Mouse (Mus musculus): Measurements from ENCODE around the gene Pde11a.

Pde11a gene

DNA sequence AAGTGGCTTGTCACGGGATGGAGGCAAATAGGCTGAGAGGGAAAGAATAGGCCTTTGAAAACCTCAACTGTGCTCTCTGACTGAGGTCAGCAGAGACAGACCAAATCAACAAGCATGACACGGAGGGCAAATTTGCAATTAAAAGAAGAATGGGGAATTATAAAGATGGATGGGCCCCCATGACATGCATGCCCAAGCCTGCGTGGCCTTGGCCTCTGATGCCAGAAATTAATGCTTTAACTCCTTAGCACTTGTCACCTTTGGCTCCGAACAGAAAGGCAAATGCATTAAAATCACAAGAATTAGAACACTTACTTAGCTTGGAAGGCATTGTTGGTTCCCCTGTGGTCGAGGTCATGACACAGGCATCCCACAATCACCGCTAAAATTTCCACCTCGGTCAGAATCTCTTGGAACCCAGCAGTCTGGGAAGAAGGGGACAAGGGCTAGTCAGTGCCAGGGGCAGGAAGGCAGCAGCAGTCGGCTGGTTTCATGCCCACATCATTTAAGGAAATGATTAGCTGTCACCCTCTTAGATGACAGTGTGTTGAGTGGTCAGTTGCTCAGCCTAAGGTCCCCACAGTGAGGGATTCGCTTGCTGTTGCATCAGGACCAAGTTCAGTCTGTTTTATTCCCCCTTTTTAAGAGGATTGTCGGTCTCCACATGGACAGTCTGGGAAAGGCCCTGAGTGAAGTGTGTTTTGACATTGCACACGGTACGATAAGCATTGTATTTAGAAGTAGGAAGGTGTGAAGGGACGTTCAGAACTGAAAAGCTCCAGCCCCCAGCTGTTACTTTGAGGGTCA, 279.7 kb downstream of the Pde11a start:
- CTCF ChIA-PET, result no interaction called here

DNA sequence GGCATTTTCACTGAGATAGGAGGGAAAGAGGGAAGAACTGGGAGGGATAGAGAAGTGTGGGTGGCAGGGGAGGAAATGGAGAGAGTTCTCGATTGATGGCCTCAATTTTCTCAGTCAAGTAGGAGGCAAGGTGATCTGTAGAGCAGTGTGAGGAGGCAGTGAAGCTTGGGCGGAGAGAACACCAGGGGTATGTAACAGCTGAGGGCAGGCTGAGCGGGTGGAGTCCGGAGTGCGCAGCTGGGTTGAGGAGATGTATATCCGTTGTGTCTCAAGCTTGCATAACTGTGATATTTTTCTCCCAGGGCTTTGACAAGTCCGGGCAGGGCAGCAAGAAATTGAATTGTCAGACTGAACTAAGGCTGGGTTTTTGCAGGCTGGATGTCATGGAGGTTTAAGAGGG, 281.0 kb downstream of the Pde11a start:
- CTCF ChIA-PET, result no interaction called here

DNA sequence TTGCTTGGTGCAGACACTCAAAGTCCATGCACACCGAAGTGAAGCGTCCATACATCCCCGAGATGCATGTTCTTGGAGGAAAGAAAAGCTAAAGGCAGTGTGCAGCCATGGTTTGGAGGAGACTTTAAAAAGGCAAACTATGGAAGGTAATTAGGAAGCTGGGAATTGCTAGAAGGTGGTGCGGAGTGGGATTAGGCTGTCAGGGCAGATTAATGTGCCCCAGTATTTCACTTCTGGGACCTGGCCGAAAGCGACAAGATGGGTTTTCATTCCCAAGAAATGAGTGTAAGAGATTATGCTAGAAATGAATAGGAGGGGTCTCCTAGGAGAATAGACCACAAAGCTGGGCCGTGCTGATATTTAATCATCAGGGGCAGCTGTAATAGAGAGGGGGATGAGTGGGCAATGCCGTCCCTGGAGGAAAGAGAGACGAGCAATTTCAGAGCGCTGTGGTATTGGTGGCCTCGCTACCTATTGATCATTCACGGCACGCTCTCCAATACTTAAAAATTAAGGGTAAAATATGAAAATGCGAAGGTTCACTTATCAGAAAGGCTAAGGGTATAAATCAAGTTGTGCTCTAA, 284.7 kb downstream of the Pde11a start:
- CTCF ChIA-PET, result no interaction called here

DNA sequence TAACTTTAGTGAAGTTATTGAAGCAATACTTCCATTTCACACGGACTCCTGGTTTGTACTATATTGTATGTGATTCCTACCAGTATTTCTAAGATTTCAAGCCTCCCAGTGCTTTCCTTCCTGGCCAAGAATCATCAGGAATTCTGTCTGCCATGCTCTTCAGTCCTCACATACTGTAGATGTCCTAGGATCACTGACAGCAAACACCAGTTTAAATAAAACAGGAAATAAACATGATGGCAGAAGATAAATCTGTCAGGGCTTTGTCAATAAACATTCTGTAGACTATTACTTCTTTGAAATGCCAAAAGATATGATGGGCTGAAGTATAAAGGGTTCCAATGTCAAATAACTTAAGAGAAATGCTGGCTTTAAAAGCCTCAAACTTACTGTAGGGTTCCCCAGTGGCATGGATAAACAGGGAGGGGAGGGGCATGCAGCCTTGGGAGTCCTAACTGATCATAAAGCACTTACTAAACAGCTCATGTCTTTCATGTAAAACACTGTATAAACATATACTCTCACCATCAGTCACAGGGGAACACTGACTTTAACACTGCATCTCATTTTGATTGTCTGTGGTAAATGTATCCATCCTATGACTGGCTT, 285.6 kb downstream of the Pde11a start:
- CTCF ChIA-PET, result no interaction called here

DNA sequence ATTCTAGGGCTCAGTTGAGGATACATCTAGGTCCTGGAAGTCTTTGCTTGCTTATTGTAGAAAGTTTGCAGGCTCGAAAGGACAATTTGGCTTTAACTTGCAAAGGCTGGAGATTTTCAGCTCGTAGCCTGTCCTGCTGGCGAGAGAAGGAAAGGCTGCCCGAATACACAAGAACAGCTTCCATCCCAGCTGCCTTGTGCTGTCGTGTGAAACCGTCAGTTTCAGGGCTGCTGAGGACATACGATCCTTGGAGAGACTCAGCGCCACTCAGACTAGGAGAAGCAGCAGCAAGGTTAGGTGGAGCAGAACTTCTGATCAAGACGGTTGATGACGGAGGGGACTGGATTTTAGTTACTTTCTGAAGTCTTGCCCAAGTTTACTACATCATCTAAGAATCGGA, 287.2 kb downstream of the Pde11a start:
- CTCF ChIA-PET, result no interaction called here

DNA sequence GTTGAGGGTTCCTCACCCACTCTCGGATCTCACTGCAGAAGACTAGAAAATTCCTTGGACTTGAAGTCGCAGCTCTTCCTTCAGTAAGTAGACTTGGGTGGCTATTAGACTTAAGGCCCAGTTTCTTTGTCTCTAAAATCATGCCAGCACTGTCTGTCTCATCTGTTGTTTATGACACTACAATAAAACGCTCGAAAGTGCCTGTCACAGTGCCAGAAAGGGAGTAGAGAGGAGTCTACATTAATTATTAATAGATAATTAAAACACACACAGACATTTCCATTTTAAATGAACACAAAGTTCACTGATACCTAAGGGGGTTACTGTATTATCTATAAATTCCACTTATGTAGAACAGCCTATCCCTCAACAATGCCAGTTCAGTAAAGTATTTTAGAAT, 287.7 kb downstream of the Pde11a start:
- CTCF ChIA-PET, result no interaction called here

DNA sequence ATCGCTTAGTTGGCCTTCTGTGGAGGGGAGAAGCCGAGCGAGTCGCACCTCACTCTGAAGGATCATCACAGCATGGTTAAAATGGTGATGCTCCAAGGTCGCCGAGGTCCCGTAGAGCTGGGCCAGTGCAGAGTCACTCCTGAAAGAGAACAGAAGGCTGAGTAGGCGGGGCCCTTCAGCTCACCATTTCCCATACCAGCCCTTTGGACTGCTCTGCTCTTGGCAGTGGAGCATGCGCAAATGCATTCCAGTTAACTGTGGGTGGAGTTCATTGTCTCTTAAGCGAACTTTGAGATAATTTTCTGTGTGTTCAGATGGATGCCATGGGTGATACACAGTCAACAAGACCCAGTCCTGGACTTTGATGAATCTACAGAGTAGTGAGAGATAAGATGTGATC, 288.5 kb downstream of the Pde11a start:
- CTCF ChIA-PET, result no interaction called here

DNA sequence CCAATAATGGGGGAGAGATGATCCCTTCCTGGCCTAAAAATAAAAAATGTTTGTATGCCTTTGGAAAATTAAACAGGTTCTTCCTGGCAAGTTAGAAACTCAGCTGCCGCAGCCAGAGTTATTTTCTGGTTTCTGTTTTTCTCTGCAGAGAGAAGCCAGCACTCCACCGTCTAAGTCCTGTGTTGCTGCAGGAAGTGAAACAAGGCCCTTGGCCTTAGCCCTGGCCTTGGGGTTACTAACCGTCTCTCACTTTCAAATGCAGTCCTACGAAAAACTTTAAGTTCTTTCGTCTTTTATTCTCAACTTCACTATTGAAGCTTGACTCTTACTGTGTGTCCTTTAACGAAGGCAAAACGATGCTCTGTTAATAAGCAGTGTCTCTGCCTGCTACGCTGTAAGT, 289.0 kb downstream of the Pde11a start:
- CTCF ChIA-PET, result no interaction called here

DNA sequence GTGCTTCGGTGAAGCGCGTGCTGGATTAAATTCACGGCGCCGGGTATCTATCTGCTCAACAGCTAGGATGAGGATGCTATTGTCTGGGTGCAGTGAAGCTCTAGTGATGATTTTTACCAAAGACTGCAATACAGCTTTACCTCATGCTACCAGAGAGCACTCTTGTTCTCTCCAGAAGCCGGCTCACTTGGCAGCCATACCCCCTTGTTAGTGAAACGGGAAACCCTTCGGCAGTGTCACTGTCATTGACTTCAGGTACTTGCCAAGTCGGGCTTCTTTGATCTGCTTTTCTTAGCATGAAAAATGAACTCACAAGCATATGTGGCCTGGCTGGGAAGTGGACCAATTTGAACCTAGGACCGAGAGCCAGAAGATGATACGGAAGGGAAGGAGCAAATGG, 290.8 kb downstream of the Pde11a start:
- CTCF ChIA-PET, result no interaction called here

DNA sequence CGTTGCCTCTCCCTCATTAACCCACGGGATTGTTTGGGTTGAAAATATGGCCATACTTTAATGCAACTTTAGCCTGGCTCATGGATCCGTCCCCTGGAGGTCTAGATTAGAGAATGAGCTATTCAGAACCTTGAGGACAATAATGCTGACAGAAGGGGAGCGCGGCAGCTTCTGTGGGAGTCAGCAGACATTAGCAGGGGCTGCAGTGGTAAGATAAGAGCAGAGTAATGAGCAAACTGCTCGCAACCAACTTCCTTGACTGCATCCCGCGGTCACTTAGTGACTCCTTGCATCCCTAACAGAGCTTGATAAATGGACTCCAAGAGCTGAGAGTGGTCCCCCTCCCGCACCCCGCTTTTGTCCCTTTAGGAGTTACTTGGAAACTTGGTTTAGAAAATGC, 296.4 kb downstream of the Pde11a start:
- CTCF ChIA-PET, result no interaction called here

DNA sequence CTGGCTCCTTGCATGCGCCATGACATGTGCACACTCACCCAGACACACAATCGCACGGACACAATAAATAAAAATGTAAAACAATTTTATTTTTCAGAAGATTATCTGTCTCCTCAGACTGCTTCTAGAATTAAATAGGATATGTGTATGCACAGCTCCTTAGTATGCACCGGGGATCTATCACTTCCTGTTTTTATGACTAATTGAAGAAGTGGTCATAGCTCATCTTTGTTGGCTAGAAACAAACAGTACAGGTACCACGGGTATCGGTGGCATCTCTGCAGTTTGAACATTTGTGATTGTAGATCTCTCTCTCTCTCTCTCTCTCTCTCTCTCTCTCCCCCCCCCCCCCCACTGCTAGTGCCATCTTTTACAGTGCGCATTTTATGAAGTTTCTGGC, 298.5 kb downstream of the Pde11a start:
- CTCF ChIA-PET, result no interaction called here

DNA sequence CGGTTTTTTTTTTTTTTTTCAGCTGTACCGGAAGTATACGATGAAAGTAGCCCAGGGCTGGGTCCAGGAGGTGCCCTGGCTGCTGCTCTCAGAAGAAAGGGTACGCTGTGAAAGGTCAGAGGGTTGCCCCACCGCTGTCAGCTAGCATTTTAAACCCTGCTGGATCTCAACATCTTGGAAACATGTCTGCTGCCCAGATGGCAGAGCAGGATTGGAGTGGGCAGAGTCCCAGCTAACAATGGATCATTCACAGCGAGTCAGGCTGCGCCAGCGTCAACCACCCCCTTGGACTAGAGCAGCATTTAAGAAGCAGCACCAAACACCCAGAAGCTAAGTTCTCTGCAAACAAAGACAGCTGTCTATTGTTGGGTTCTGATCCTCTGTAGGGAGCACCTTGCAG, 308.5 kb downstream of the Pde11a start:
- CTCF ChIA-PET, result no interaction called here

DNA sequence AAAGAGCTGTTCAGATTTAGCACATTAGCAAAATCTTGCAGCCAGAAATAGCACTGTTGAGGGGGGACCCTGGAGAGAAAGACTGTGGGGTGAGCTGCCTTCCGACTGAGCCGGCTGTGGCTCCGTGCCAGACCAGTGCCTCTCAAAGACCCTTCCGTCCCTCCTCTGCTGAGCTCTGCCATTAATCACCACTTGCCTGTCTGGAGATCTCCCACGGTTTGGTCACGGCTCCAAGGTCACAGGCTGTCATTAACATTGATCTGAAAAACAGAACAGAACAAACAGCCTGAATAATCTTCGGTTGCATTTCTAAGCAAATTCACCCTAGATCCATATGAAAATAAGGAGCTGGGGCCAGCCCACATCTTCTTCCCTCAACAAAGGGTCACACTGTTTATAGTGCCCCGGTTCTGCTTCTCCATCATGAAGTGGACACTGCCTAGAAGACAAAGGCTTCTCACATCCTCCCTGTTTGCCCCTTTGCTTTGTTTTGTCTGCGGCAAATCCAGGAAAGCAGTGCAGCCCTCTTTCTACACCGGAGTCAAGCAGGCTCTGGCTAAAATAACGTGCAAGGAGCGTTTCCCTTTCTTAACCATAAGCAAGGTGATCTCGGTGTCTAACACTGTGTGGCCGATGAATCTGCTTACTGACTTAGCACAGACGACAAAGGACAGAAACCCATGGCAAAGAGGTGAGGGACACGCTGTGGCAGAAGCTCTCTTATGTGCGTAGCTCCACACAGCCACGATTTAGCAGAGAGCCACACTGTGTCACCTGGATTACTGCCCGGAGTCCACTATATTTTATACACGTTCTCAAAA, 309.3 kb downstream of the Pde11a start:
- CTCF ChIA-PET, result interaction anchor here (0.6 kb wide), 1 partner anchor 428 kb away, joined by 5 read pairs; no protein-coding TSS in a partner anchor

DNA sequence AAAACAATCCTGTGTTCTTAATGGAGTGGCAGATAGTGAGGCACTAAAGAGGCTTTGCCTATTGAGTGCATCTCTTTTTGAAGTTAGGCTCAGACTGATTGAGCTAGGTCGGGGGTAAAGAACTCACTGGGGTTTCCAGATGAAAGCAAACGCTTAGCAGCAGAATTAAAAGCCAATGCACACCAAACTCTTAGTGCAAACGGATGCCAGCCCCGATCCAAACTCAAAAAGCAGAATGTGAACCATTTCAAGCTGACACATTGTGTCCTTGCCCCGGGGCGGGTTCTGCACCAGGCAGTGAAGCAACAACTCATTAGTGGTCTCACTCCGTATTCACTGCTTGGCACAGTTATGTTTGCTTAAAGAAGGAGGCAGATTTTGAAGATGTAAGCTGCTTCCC, 321.7 kb downstream of the Pde11a start:
- CTCF ChIA-PET, result no interaction called here

DNA sequence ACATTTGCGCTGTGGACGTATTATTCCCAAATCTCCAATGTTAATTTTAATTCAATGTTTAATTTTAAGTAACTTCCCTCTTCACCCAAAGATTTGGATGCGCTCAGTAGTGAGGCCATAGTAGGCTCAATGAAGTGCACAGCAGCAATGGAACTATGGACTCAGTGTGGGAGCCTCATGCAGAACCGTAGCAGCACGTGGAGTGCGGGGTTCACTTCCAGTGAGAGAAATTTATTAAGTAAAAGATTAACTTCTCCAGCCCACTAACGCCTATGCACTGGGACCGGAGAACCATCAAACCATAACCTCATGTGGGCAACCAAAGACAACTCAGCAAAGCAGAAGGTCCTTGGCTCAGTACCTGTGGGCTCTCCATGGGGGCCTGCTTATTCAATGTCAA, 322.4 kb downstream of the Pde11a start:
- CTCF ChIA-PET, result interaction anchor here (0.6 kb wide), 1 partner anchor 27 kb away, joined by 3 read pairs; no protein-coding TSS in a partner anchor

DNA sequence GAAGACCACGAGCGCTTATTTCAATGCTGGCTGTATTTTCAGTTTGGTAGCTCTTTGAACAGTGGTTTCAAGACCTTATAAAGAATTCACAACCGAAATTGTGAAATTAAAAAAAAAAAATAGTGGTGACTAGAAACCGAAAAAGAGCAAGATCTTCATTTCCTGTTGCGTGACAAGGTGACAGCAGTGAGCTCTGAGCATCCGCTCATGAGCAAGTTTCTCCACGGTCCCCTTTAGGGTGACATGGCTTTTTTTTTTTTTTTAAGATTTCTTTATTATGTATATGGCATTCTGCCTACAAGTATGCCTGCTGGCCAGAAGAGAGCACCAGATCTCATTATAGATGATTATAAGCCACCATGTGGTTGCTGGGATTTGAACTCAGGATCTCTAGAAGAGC, 323.1 kb downstream of the Pde11a start:
- CTCF ChIA-PET, result no interaction called here

DNA sequence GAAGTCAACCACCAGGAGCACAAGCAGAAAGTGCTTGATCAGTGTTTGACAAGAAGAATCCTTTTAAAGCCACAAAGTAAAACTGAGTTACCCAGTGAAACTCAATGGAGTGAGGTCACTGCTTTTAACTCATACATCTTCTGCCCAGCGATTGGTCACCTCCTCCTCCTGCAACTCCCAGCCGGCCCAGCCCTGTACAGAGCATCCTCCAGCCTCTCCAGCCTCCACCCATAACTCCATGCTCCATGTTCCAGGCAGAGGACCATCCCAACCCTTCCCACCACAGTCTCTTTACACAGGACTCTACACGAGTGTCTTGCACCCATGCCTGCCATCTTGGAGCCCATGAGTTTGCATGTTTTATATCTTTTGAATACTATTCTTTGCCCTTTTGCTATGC, 323.9 kb downstream of the Pde11a start:
- CTCF ChIA-PET, result no interaction called here

DNA sequence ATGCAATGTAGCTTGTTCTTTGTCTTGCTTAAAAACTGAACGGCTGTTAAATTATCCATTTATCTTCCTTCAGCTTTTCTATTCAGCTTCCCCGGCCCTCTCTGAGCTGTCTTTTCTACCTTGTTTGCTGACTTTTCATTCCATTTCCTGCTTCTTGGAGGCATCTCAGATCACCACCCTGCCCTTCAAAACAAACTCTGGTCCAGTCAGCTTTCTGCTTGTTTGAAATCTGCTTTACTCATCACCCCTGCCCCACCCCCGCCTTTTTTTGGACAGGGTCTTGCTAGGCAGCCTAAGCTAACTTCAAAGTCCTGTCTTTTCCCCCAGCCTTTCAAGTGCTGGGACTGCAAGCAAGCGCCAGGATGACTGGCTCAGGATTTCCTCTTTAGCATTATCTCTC, 332.4 kb downstream of the Pde11a start:
- CTCF ChIA-PET, result interaction anchor here (0.6 kb wide), 1 partner anchor 401 kb away, joined by 6 read pairs; no protein-coding TSS in a partner anchor

DNA sequence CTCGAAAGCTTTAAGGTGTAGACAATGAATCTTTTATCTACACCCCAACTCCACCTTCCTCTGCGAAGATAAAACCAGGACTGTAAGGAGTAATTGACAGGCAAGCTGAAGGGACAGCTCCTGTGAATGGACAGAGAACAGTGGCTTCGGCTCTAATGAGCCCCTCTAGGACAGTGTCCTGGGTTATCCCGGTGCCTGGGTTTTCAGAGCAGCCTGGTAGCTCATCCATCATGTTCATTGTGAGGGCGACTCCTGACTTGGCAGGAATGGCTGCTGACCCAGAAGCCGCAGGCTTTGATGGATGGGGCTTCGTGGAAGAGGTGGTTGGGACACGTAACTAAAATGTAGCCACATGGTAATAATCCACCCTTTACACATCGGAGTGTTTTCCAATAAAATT, 335.7 kb downstream of the Pde11a start:
- CTCF ChIA-PET, result no interaction called here

DNA sequence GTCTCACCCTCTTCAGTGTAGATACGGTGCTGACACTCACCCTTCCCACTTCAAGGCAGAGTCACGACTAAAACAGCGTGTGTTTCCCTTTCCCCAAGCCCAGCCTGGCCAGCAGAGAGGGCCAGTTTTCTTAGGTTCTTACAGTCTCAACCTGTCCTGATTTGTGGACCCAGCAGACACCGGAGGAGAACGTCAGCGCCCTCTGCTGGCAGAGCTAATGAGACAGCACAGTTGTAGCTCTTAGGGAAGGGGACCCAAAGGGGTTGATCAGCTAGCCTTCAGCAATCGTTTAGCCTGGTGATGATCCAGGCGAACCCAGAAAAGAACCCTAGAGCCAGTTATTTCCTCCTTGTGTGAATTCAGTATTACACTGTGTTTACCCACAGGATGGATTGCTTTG, 337.2 kb downstream of the Pde11a start:
- CTCF ChIA-PET, result interaction anchor here (0.6 kb wide), 1 partner anchor 1426 kb away, joined by 5 read pairs; no protein-coding TSS in a partner anchor

DNA sequence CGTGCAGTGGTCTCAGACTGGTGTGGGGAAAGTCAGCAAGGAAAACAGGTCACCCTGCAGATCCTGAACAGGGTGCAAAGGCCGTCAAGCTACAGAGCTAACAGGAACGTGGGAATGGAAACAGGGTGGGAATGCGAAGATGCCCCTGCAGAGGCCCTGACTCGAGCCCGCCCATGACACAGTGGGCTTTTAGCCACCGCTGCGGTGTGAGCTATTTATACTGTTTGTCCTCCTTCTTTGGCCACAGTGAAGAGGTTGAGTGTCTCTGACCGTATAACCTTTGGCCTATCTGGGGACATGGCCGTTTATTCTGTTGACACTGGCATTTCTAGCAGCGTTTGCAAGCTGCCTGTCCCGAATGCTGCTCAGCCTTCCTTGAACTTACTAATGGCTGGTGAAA, 338.9 kb downstream of the Pde11a start:
- CTCF ChIA-PET, result no interaction called here

DNA sequence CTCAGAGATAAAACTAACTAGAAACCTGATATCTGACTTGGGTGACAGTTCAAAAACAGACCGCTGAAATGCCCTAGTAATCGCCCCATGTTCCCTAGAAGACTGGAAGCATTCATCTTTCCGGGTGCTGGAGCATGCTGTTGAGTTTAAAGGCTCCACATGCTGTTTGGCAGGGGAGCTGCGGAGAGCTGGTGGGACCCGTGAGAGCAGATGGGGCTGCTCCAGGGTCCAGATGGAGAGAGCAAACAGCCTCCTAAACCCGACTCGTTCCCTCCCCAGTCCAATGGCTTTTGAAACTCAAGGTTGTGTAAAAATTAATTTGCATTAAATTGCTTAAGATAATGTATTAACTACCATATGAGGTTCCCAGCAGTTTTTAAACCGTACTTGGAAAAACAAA, 339.9 kb downstream of the Pde11a start:
- CTCF ChIA-PET, result no interaction called here

DNA sequence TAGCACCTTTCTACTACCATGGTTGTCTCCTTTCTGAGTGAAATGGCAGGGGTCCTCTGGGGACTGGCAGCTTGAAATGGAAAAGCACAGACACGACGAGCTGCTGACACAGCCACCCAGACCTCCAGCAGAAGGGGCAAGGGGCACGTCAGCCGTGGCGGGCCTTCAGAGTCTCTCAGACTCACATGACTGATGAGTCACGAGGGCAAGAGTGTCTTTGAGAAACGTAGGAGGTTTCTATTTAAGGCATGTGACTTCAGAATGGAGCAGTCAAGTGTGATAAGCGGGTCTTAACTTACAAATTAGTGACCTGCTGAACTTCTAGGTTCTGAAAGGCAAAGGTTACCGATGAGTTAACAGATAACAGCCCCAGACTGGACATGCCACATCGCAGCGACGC, 340.8 kb downstream of the Pde11a start:
- CTCF ChIA-PET, result no interaction called here

Data from spleen, embryonic (tissue).